Mouse (Mus musculus) hindbrain, embryonic 14.5 days (tissue): ENCODE measurements around the gene Guca1b. TPM values are rescaled to one million over a fixed set of nuclear protein-coding genes. Genes with fewer than 3 reads are reported as not detected.

Source experiments
- ATAC-seq: fragments of 200-750 bp; cut with Nextera tagmentation; 2 replicates; pipeline ENCODE4 v1.8.0; 2017; ENCODE audit warnings: moderate number of reproducible peaks, mild to moderate bottlenecking, moderate TSS enrichment, moderate library complexity; ENCODE audit not compliant: low FRiP score
- DNase-seq: peaks from one replicate; pipeline ENCODE4 v3.0.0-alpha.2; 2015; ENCODE audit warnings: low spot score
- H3K27ac ChIP-seq: fragments of 300-500 bp; sonication (generic); 2 replicates; pipeline ENCODE4 v1.5.1; 2014; ENCODE audit warnings: mild to moderate bottlenecking, moderate library complexity
- H3K27me3 ChIP-seq: fragments of 300-500 bp; sonication (generic); 2 replicates; pipeline ENCODE4 v1.6.1; 2014; ENCODE audit warnings: mild to moderate bottlenecking, low read length, mixed read lengths; ENCODE audit not compliant: control insufficient read depth, insufficient read depth
- H3K36me3 ChIP-seq: fragments of 300-500 bp; sonication (generic); replicated peaks from 2 replicates; pipeline ENCODE4 v1.6.1; 2014; ENCODE audit not compliant: control insufficient read depth, insufficient read depth
- H3K4me1 ChIP-seq: fragments of 300-500 bp; sonication (generic); replicated peaks from 2 replicates; pipeline ENCODE4 v1.6.1; 2014; ENCODE audit warnings: antibody characterized with exemption, low read length, mixed read lengths; ENCODE audit not compliant: control insufficient read depth, insufficient read depth
- H3K4me2 ChIP-seq: fragments of 300-500 bp; sonication (generic); replicated peaks from 2 replicates; pipeline ENCODE4 v1.6.1; 2014; ENCODE audit warnings: mild to moderate bottlenecking, moderate library complexity
- H3K4me3 ChIP-seq: fragments of 300-500 bp; sonication (generic); replicated peaks from 2 replicates; pipeline ENCODE4 v1.5.1; 2014; ENCODE audit warnings: mild to moderate bottlenecking, low read length
- H3K9ac ChIP-seq: fragments of 300-500 bp; sonication (generic); 2 replicates; pipeline ENCODE4 v1.6.1; 2014
- H3K9me3 ChIP-seq: fragments of 300-500 bp; sonication (generic); 2 replicates; pipeline ENCODE4 v1.6.1; 2016; ENCODE audit warnings: low read length; ENCODE audit not compliant: control insufficient read depth
- WGBS: fragments of 180-500 bp; shearing (Covaris S2); extraction: QIAGEN DNeasy Blood & Tissue Kit; methylation state at CpG from one replicate; pipeline ENCODE4 v1.1.7; 2014; 5-methylcytosine and 5-hydroxymethylcytosine counted together
- polyA plus RNA-seq: library from polyadenylated mRNA; unstranded; fragments of >200 nt; fragmentation: Nextera tagmentation; extraction: Ambion mirVana; gene quantifications from 2 replicates; pipeline ENCODE4 v1.2.1, GENCODE M21; 2014

Gene Guca1b
- polyA plus RNA-seq, 1 experiment from 2014 or later = 0.46 TPM

GRCm38 (mm10) chr17:47376779-47377280 lies 8.4 kb upstream of the Guca1b start:
- WGBS = 92% methylated on average over 6 of the region's 6 CpGs

GRCm38 (mm10) chr17:47378133-47378532 lies 7.1 kb upstream of the Guca1b start:
- H3K4me1 ChIP-seq = no peaks in the 10 kb centered on the region
- 84% methylated on average over 15 of the region's 15 CpGs for WGBS
- peaks cover 70% of the 10 kb centered on the region for H3K36me3 ChIP-seq
- H3K27me3 ChIP-seq = no peaks in the 10 kb centered on the region
- no peak for DNase-seq
- no peaks in the 10 kb centered on the region for H3K9me3 ChIP-seq
- no peak overlapping the region for H3K4me3 ChIP-seq
- no peak overlapping the region for H3K4me2 ChIP-seq
- no peak overlapping the region for H3K27ac ChIP-seq
- ATAC-seq = no peak
- H3K9ac ChIP-seq = no peak overlapping the region

More at GRCm38 (mm10) chr17:47376779-47377280, 8.4 kb upstream of the Guca1b start:
- Histone ChIP-seq H3K9ac (no peak overlapping the region), H3K36me3 (peaks cover 80% of the 10 kb centered on the region), H3K4me3 (no peak overlapping the region), H3K27me3 (no peaks in the 10 kb centered on the region), H3K9me3 (no peaks in the 10 kb centered on the region), H3K4me2 (no peak overlapping the region), H3K4me1 (no peaks in the 10 kb centered on the region), H3K27ac (no peak overlapping the region)
- no peak for ATAC-seq
- DNase-seq = no peak

GRCm38 (mm10) chr17:47381917-47382316 lies 3.3 kb upstream of the Guca1b start:
- no peaks in the 10 kb centered on the region for H3K4me1 ChIP-seq
- H3K27ac ChIP-seq = no peak overlapping the region
- peaks cover 32% of the 10 kb centered on the region for H3K36me3 ChIP-seq
- H3K9ac ChIP-seq = no peak overlapping the region
- no peak overlapping the region for H3K4me3 ChIP-seq
- H3K4me2 ChIP-seq = no peak overlapping the region
- no peaks in the 10 kb centered on the region for H3K27me3 ChIP-seq
- ATAC-seq = no peak
- DNase-seq = no peak
- H3K9me3 ChIP-seq = peaks cover 4% of the 10 kb centered on the region; the same call in 1 of the 2 replicates
- whole genome bisulfite sequencing = 69% methylated on average over 11 of the region's 11 CpGs

GRCm38 (mm10) chr17:47383266-47383665 lies 1.9 kb upstream of the Guca1b start:
- Histone ChIP-seq H3K36me3 (peaks cover 19% of the 10 kb centered on the region), H3K9me3 (peaks cover 4% of the 10 kb centered on the region; the same call in 1 of the 2 replicates), H3K27me3 (no peaks in the 10 kb centered on the region), H3K4me1 (no peaks in the 10 kb centered on the region), H3K27ac (no peak overlapping the region), H3K4me3 (no peak overlapping the region), H3K4me2 (no peak overlapping the region), H3K9ac (no peak overlapping the region)
- 87% methylated on average over 4 of the region's 4 CpGs for WGBS
- DNase-seq (no peak), ATAC-seq (no peak)

- Histone ChIP-seq H3K27me3 (no peaks in the 10 kb centered on the region), H3K4me2 (no peak overlapping the region), H3K4me3 (no peak overlapping the region), H3K9ac (no peak overlapping the region), H3K36me3 (peaks cover 13% of the 10 kb centered on the region), H3K4me1 (no peaks in the 10 kb centered on the region), H3K27ac (no peak overlapping the region), H3K9me3 (peaks cover 4% of the 10 kb centered on the region; the same call in 1 of the 2 replicates)
- DNase-seq = no peak
- WGBS = 86% methylated on average over 3 of the region's 3 CpGs
- ATAC-seq = no peak
Observed at GRCm38 (mm10) chr17:47384064-47384463, 1.1 kb upstream of the Guca1b start.

- DNase-seq (no peak), ATAC-seq (no peak)
- H3K27me3 ChIP-seq = no peaks in the 10 kb centered on the region
- H3K9me3 ChIP-seq = peaks cover 4% of the 10 kb centered on the region; the same call in 1 of the 2 replicates
- no peak overlapping the region for H3K4me2 ChIP-seq
- no peaks in the 10 kb centered on the region for H3K4me1 ChIP-seq
- H3K4me3 ChIP-seq = no peak overlapping the region
- H3K9ac ChIP-seq = no peak overlapping the region
- no peak overlapping the region for H3K27ac ChIP-seq
- no peaks in the 10 kb centered on the region; the same call in 1 of the 2 replicates for H3K36me3 ChIP-seq
- WGBS = 74% methylated on average over 4 of the region's 4 CpGs
Observed at GRCm38 (mm10) chr17:47386649-47387048, 1.5 kb downstream of the Guca1b start.

GRCm38 (mm10) chr17:47394223-47394869 lies 9.2 kb downstream of the Guca1b start:
- Histone ChIP-seq H3K27me3 (peaks cover 22% of the 10 kb centered on the region), H3K27ac (no peak overlapping the region), H3K9me3 (no peaks in the 10 kb centered on the region), H3K4me3 (0 out of 2 replicates have a peak overlapping the region, but pooled peaks have one; percentile 4), H3K9ac (0 out of 2 replicates have a peak overlapping the region, but pooled peaks have one; percentile 20), H3K4me1 (no peaks in the 10 kb centered on the region), H3K36me3 (no peaks in the 10 kb centered on the region), H3K4me2 (peak overlapping the region; percentile 39)
- no peak for ATAC-seq
- DNase-seq = no peak
- WGBS = 25% methylated on average over 24 of the region's 24 CpGs

GRCm38 (mm10) chr17:47395376-47395913 lies 10.3 kb downstream of the Guca1b start:
- Histone ChIP-seq H3K4me1 (no peaks in the 10 kb centered on the region), H3K27me3 (peaks cover 22% of the 10 kb centered on the region), H3K9ac (0 out of 2 replicates have a peak overlapping the region, but pooled peaks have one; percentile 20), H3K4me3 (0 out of 2 replicates have a peak overlapping the region, but pooled peaks have one; percentile 3), H3K27ac (no peak overlapping the region), H3K36me3 (no peaks in the 10 kb centered on the region), H3K9me3 (no peaks in the 10 kb centered on the region), H3K4me2 (peak overlapping the region; percentile 39)
- WGBS = 3% methylated on average over 19 of the region's 20 CpGs
- ATAC-seq (no peak; the same call in 1 of the 2 replicates), DNase-seq (no peak)

- H3K4me2 ChIP-seq = no peak overlapping the region
- H3K4me3 ChIP-seq = no peak overlapping the region
- no peak overlapping the region for H3K27ac ChIP-seq
- no peaks in the 10 kb centered on the region for H3K36me3 ChIP-seq
- no peaks in the 10 kb centered on the region for H3K4me1 ChIP-seq
- H3K27me3 ChIP-seq = peaks cover 21% of the 10 kb centered on the region
- no peak overlapping the region for H3K9ac ChIP-seq
- ATAC-seq = no peak
- 89% methylated on average over 8 of the region's 8 CpGs for WGBS
- no peaks in the 10 kb centered on the region for H3K9me3 ChIP-seq
- no peak for DNase-seq
Observed at GRCm38 (mm10) chr17:47399091-47399490, 13.9 kb downstream of the Guca1b start.
